Mouse (Mus musculus): ENCODE data around the gene Hmcn1.

- TF ChIP-seq POLR2A (IDR thresholded peaks at IDR 0.05; ENCODE audit: insufficient read depth, low read depth, low read length) (no peak), CTCF (IDR thresholded peaks at IDR 0.05; ENCODE audit: insufficient read depth, low read depth, low read length) (no peak)
Observed at GRCm38 (mm10) chr1:150816035-150816807, 177.0 kb downstream of the Hmcn1 start.
